Mouse (Mus musculus) kidney, adult 9 months (tissue): Measurements from ENCODE around the gene Usmg5.
"Not testable (repeated sequence)": the region's sequence is repeated elsewhere in the genome, so short reads cannot be mapped to it uniquely, and the experiment has no call there.

Experiments used
- DNase-seq: peaks from one replicate; pipeline ENCODE4 v3.0.0; 2022

The Usmg5 gene

GRCm38 (mm10) chr19:47090550-47091156, at the start of gene Usmg5, which contains the start of gene Pdcd11:
Gene Usmg5 (minus strand): TSS chr19:47090647.
Gene Pdcd11 (plus strand): TSS chr19:47090768.
- DNase-seq: peak; percentile 96

GRCm38 (mm10) chr19:47139611-47140010, 49.2 kb upstream of the Usmg5 start:
- not testable (repeated sequence) for DNase-seq

GRCm38 (mm10) chr19:47137771-47138421, 47.4 kb upstream of the Usmg5 start, which contains the start of gene Calhm2:
Gene Calhm2 (minus strand): TSS chr19:47138294.
- no peak for DNase-seq

- DNase-seq: peak; percentile 39
Measured at GRCm38 (mm10) chr19:47137051-47137581, 46.7 kb upstream of the Usmg5 start.

- DNase-seq: no peak
Measured at GRCm38 (mm10) chr19:47136170-47136569, 45.7 kb upstream of the Usmg5 start.

- no peak for DNase-seq
Measured at GRCm38 (mm10) chr19:47135568-47135967, 45.1 kb upstream of the Usmg5 start.

- no peak for DNase-seq
Measured at GRCm38 (mm10) chr19:47133161-47133560, 42.7 kb upstream of the Usmg5 start.

GRCm38 (mm10) chr19:47130551-47131125, 40.2 kb upstream of the Usmg5 start:
- no peak for DNase-seq

GRCm38 (mm10) chr19:47128835-47129234, 38.4 kb upstream of the Usmg5 start:
- no peak for DNase-seq

- no peak for DNase-seq
Measured at GRCm38 (mm10) chr19:47128164-47128563, 37.7 kb upstream of the Usmg5 start.

- DNase-seq: peak; percentile 19
Measured at GRCm38 (mm10) chr19:47122802-47123201, 32.4 kb upstream of the Usmg5 start.

GRCm38 (mm10) chr19:47121054-47121453, 30.6 kb upstream of the Usmg5 start:
- peak; percentile 33 for DNase-seq

- DNase-seq: no peak
Measured at GRCm38 (mm10) chr19:47118634-47119033, 28.2 kb upstream of the Usmg5 start.

- DNase-seq: no peak
Measured at GRCm38 (mm10) chr19:47104641-47105271, 14.3 kb upstream of the Usmg5 start.

- no peak for DNase-seq
Measured at GRCm38 (mm10) chr19:47101080-47101479, 10.6 kb upstream of the Usmg5 start.

- DNase-seq: peak; percentile 65
Measured at GRCm38 (mm10) chr19:47089718-47090525, 525 bp downstream of the Usmg5 start.

GRCm38 (mm10) chr19:47088226-47088625, 2.2 kb downstream of the Usmg5 start:
- peak; percentile 71 for DNase-seq

GRCm38 (mm10) chr19:47067924-47068611, 22.4 kb downstream of the Usmg5 start:
- DNase-seq: peak; percentile 88

- DNase-seq: peak; percentile 98
Measured at GRCm38 (mm10) chr19:47067096-47067882, 23.2 kb downstream of the Usmg5 start, which contains the start of gene Taf5. Gene Taf5 (plus strand): TSS chr19:47067746.

- DNase-seq: no peak
Measured at GRCm38 (mm10) chr19:47065860-47066259, 24.6 kb downstream of the Usmg5 start.

- DNase-seq: no peak
Measured at GRCm38 (mm10) chr19:47057684-47058083, 32.8 kb downstream of the Usmg5 start.
